Mouse (Mus musculus): ENCODE data around the gene Angptl7.

DNA sequence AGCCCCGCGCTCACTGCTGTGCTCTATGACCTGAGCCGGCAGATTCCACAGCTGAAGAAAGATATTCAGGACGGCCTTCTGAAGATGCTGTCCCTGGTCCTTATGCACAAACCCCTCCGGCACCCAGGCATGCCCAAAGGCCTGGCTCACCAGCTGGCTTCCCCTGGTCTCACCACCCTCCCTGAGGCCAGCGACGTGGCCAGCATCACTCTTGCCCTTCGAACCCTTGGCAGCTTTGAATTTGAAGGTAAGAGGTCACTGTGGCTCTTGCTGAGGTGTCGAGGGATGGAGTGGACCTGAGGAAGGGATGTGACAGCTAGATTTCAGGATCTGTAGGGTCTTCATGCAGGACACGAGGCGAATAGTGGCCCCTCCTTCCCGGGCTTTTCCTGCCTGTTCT is 36.0 kb downstream of the Angptl7 start:
- TF ChIP-seq POLR2A (IDR thresholded peaks at IDR 0.05; ENCODE audit: low read depth, low read length) (no peak), CTCF (IDR thresholded peaks at IDR 0.05; ENCODE audit: borderline replicate concordance, insufficient read depth, low read length) (no peak)
